Mouse (Mus musculus) hindbrain, embryonic 16.5 days (tissue): ENCODE data around the gene Zfyve28. TPM values are rescaled to one million over a fixed set of nuclear protein-coding genes. Genes with fewer than 3 reads are reported as not detected.

Experiments
- ATAC-seq: fragments of 200-750 bp; cut with Nextera tagmentation; 2 replicates; pipeline ENCODE4 v1.8.0; 2017; ENCODE audit warnings: moderate TSS enrichment, moderate library complexity
- H3K27ac ChIP-seq: fragments of 300-500 bp; sonication (generic); 2 replicates; pipeline ENCODE4 v1.5.1; 2014; ENCODE audit warnings: low read depth, mild to moderate bottlenecking, control low read depth, low read length, moderate library complexity
- H3K27me3 ChIP-seq: fragments of 300-500 bp; sonication (generic); replicated peaks from 2 replicates; pipeline ENCODE4 v1.6.1; 2014; ENCODE audit warnings: low read length; ENCODE audit not compliant: control insufficient read depth, insufficient read depth
- H3K36me3 ChIP-seq: fragments of 300-500 bp; sonication (generic); 2 replicates; pipeline ENCODE4 v1.6.1; 2014; ENCODE audit warnings: mild to moderate bottlenecking, low read length, moderate library complexity, mixed read lengths; ENCODE audit not compliant: control insufficient read depth, insufficient read depth
- H3K4me1 ChIP-seq: fragments of 300-500 bp; sonication (generic); 2 replicates; pipeline ENCODE4 v1.6.1; 2014; ENCODE audit warnings: low read depth, low read length; ENCODE audit not compliant: control insufficient read depth, insufficient read depth
- H3K4me2 ChIP-seq: fragments of 300-500 bp; sonication (generic); 2 replicates; pipeline ENCODE4 v1.6.1; 2014; ENCODE audit warnings: mild to moderate bottlenecking, low read length, control low read depth, moderate library complexity
- H3K4me3 ChIP-seq: fragments of 300-500 bp; sonication (generic); 2 replicates; pipeline ENCODE4 v1.5.1; 2014; ENCODE audit warnings: mild to moderate bottlenecking, low read length, control low read depth, moderate library complexity
- H3K9ac ChIP-seq: fragments of 300-500 bp; sonication (generic); 2 replicates; pipeline ENCODE4 v1.6.1; 2014; ENCODE audit warnings: low read depth, mild to moderate bottlenecking, control low read depth, low read length, moderate library complexity
- H3K9me3 ChIP-seq: fragments of 300-500 bp; sonication (generic); 2 replicates; pipeline ENCODE4 v1.6.1; 2014; ENCODE audit warnings: mild to moderate bottlenecking, low read length, moderate library complexity; ENCODE audit not compliant: control insufficient read depth
- WGBS: fragments of 180-500 bp; shearing (Covaris S2); extraction: QIAGEN DNeasy Blood & Tissue Kit; methylation state at CpG from one replicate; pipeline ENCODE4 v1.1.7; 2014; 5-methylcytosine and 5-hydroxymethylcytosine counted together
- polyA plus RNA-seq: library from polyadenylated mRNA; unstranded; fragments of >200 nt; fragmentation: Nextera tagmentation; extraction: Ambion mirVana; gene quantifications from 2 replicates; pipeline ENCODE4 v1.2.1, GENCODE M21; 2015

Zfyve28 gene
- polyA plus RNA-seq, 1 experiment from 2014 or later: 4.6 TPM

GRCm38 (mm10) chr5:34231901-34232300 lies 56.3 kb downstream of the Zfyve28 start:
- ATAC-seq: no peak
- no peak overlapping the region for H3K9ac ChIP-seq
- H3K27ac ChIP-seq: no peak overlapping the region
- no peak overlapping the region for H3K4me3 ChIP-seq
- H3K9me3 ChIP-seq: no peaks in the 10 kb centered on the region
- H3K4me1 ChIP-seq: no peaks in the 10 kb centered on the region
- no peaks in the 10 kb centered on the region for H3K36me3 ChIP-seq
- no peak overlapping the region for H3K4me2 ChIP-seq
- no peaks in the 10 kb centered on the region for H3K27me3 ChIP-seq
- WGBS: 87% methylated on average over 6 of the region's 6 CpGs

GRCm38 (mm10) chr5:34230599-34231485 lies 57.4 kb downstream of the Zfyve28 start:
- no peaks in the 10 kb centered on the region for H3K27me3 ChIP-seq
- H3K27ac ChIP-seq: no peak overlapping the region
- ATAC-seq: no peak
- no peak overlapping the region for H3K9ac ChIP-seq
- 85% methylated on average over 9 of the region's 9 CpGs for WGBS
- no peaks in the 10 kb centered on the region for H3K36me3 ChIP-seq
- H3K4me1 ChIP-seq: no peaks in the 10 kb centered on the region
- no peak overlapping the region for H3K4me3 ChIP-seq
- H3K4me2 ChIP-seq: no peak overlapping the region
- no peaks in the 10 kb centered on the region for H3K9me3 ChIP-seq

GRCm38 (mm10) chr5:34229503-34229902 lies 58.7 kb downstream of the Zfyve28 start:
- Histone ChIP-seq H3K27ac (no peak overlapping the region), H3K4me1 (no peaks in the 10 kb centered on the region), H3K9me3 (no peaks in the 10 kb centered on the region), H3K4me3 (no peak overlapping the region), H3K4me2 (no peak overlapping the region), H3K27me3 (no peaks in the 10 kb centered on the region), H3K36me3 (no peaks in the 10 kb centered on the region), H3K9ac (no peak overlapping the region)
- ATAC-seq: no peak
- 91% methylated on average over 5 of the region's 5 CpGs for WGBS

- no peak overlapping the region for H3K4me3 ChIP-seq
- H3K9ac ChIP-seq: no peak overlapping the region
- no peaks in the 10 kb centered on the region for H3K9me3 ChIP-seq
- WGBS: 95% methylated on average over 2 of the region's 2 CpGs
- no peak for ATAC-seq
- no peak overlapping the region for H3K4me2 ChIP-seq
- H3K4me1 ChIP-seq: no peaks in the 10 kb centered on the region
- H3K36me3 ChIP-seq: no peaks in the 10 kb centered on the region
- H3K27me3 ChIP-seq: no peaks in the 10 kb centered on the region
- no peak overlapping the region for H3K27ac ChIP-seq
These were observed 62.7 kb downstream of the Zfyve28 start for GRCm38 (mm10) chr5:34225516-34225915.

- no peak for ATAC-seq
- Histone ChIP-seq H3K9me3 (no peaks in the 10 kb centered on the region), H3K4me2 (no peak overlapping the region), H3K9ac (no peak overlapping the region), H3K36me3 (no peaks in the 10 kb centered on the region), H3K4me3 (no peak overlapping the region), H3K27me3 (no peaks in the 10 kb centered on the region), H3K4me1 (no peaks in the 10 kb centered on the region), H3K27ac (no peak overlapping the region)
- WGBS: 92% methylated on average over 5 of the region's 5 CpGs
These were observed 63.7 kb downstream of the Zfyve28 start for GRCm38 (mm10) chr5:34224515-34224914.

- no peaks in the 10 kb centered on the region for H3K36me3 ChIP-seq
- WGBS: 81% methylated on average over 4 of the region's 4 CpGs
- H3K9ac ChIP-seq: no peak overlapping the region
- H3K27me3 ChIP-seq: no peaks in the 10 kb centered on the region
- no peaks in the 10 kb centered on the region for H3K9me3 ChIP-seq
- H3K4me2 ChIP-seq: no peak overlapping the region
- H3K4me3 ChIP-seq: no peak overlapping the region
- ATAC-seq: no peak
- H3K27ac ChIP-seq: no peak overlapping the region
- H3K4me1 ChIP-seq: no peaks in the 10 kb centered on the region
These were observed 68.2 kb downstream of the Zfyve28 start for GRCm38 (mm10) chr5:34220001-34220400.

- ATAC-seq: no peak
- Histone ChIP-seq H3K4me3 (no peak overlapping the region), H3K36me3 (no peaks in the 10 kb centered on the region), H3K4me2 (no peak overlapping the region), H3K9me3 (no peaks in the 10 kb centered on the region), H3K9ac (no peak overlapping the region), H3K4me1 (no peaks in the 10 kb centered on the region), H3K27ac (no peak overlapping the region), H3K27me3 (no peaks in the 10 kb centered on the region)
- WGBS: 85% methylated on average over 5 of the region's 5 CpGs
These were observed 69.6 kb downstream of the Zfyve28 start for GRCm38 (mm10) chr5:34218672-34219071.

GRCm38 (mm10) chr5:34217756-34218155 lies 70.5 kb downstream of the Zfyve28 start:
- Histone ChIP-seq H3K4me1 (no peaks in the 10 kb centered on the region), H3K27me3 (no peaks in the 10 kb centered on the region), H3K9ac (no peak overlapping the region), H3K36me3 (no peaks in the 10 kb centered on the region), H3K27ac (no peak overlapping the region), H3K4me2 (no peak overlapping the region), H3K4me3 (no peak overlapping the region), H3K9me3 (no peaks in the 10 kb centered on the region)
- WGBS: 63% methylated on average over 9 of the region's 9 CpGs
- ATAC-seq: no peak

- Histone ChIP-seq H3K9me3 (no peaks in the 10 kb centered on the region), H3K4me3 (no peak overlapping the region), H3K36me3 (no peaks in the 10 kb centered on the region), H3K4me2 (no peak overlapping the region), H3K4me1 (no peaks in the 10 kb centered on the region), H3K27ac (no peak overlapping the region), H3K9ac (no peak overlapping the region), H3K27me3 (no peaks in the 10 kb centered on the region)
- 83% methylated on average over 7 of the region's 7 CpGs for WGBS
- ATAC-seq: no peak
These were observed 72.2 kb downstream of the Zfyve28 start for GRCm38 (mm10) chr5:34216025-34216424.
